Mouse (Mus musculus) c-Kit-positive CD71-negative TER-119-negative erythroid progenitor cells, embryonic 14.5 days (primary cell): Measurements from ENCODE around the gene Slc26a10.
"Not testable (repeated sequence)": the region's sequence is repeated elsewhere in the genome, so short reads cannot be mapped to it uniquely, and the experiment has no call there.

ENCODE experiments used
- DNase-seq: peaks from one replicate; pipeline ENCODE4 v3.0.0-alpha.2; 2013; ENCODE audit warnings: low read depth

The Slc26a10 gene

GRCm38 (mm10) chr10:127198492-127198891, 18.0 kb upstream of the Slc26a10 start:
- no peak for DNase-seq

- no peak for DNase-seq
These were observed 17.2 kb upstream of the Slc26a10 start for GRCm38 (mm10) chr10:127197505-127198110.

GRCm38 (mm10) chr10:127197104-127197503, 16.7 kb upstream of the Slc26a10 start:
- no peak for DNase-seq

GRCm38 (mm10) chr10:127196392-127196791, 15.9 kb upstream of the Slc26a10 start:
- DNase-seq = no peak

- no peak for DNase-seq
These were observed 15.1 kb upstream of the Slc26a10 start, which contains the start of gene Dtx3 for GRCm38 (mm10) chr10:127195328-127196129. Gene Dtx3, minus strand, starts transcription at chr10:127195728.

- DNase-seq = no peak
These were observed 14.2 kb upstream of the Slc26a10 start for GRCm38 (mm10) chr10:127194428-127195327.

- no peak for DNase-seq
These were observed 12.6 kb upstream of the Slc26a10 start for GRCm38 (mm10) chr10:127193011-127193410.

GRCm38 (mm10) chr10:127192057-127192328, 11.5 kb upstream of the Slc26a10 start:
- not testable (repeated sequence) for DNase-seq

- no peak for DNase-seq
These were observed 11.0 kb upstream of the Slc26a10 start for GRCm38 (mm10) chr10:127191191-127192056.

- DNase-seq = no peak
These were observed 10.1 kb upstream of the Slc26a10 start for GRCm38 (mm10) chr10:127190398-127191190.

GRCm38 (mm10) chr10:127189651-127190381, 9.4 kb upstream of the Slc26a10 start, which contains the start of gene Arhgef25:
Gene Arhgef25, minus strand, starts transcription at chr10:127190083.
- DNase-seq = no peak

GRCm38 (mm10) chr10:127189116-127189650, 8.7 kb upstream of the Slc26a10 start:
- no peak for DNase-seq

- no peak for DNase-seq
These were observed 8.1 kb upstream of the Slc26a10 start for GRCm38 (mm10) chr10:127188465-127189115.

GRCm38 (mm10) chr10:127188079-127188453, 7.6 kb upstream of the Slc26a10 start:
- no peak for DNase-seq

GRCm38 (mm10) chr10:127187371-127188078, 7.1 kb upstream of the Slc26a10 start:
- DNase-seq = no peak

GRCm38 (mm10) chr10:127186451-127186850, 6.0 kb upstream of the Slc26a10 start:
- DNase-seq = no peak

- DNase-seq = no peak
These were observed 5.1 kb upstream of the Slc26a10 start for GRCm38 (mm10) chr10:127185506-127185905.

- no peak for DNase-seq
These were observed 4.7 kb upstream of the Slc26a10 start for GRCm38 (mm10) chr10:127185101-127185500.

GRCm38 (mm10) chr10:127183759-127184158, 3.3 kb upstream of the Slc26a10 start:
- no peak for DNase-seq
